Mouse (Mus musculus) neural tube, embryonic 15.5 days (tissue): ENCODE measurements around the gene Slx. TPM values are rescaled to one million over a fixed set of nuclear protein-coding genes. Genes with fewer than 3 reads are reported as not detected.
"Not testable (repeated sequence)": the region's sequence is repeated elsewhere in the genome, so short reads cannot be mapped to it uniquely, and the experiment has no call there.

Experiments used
- ATAC-seq: fragments of 200-750 bp; cut with Nextera tagmentation; 2 replicates; pipeline ENCODE4 v1.8.0; 2017; ENCODE audit warnings: mild to moderate bottlenecking, moderate TSS enrichment, moderate library complexity; ENCODE audit not compliant: low FRiP score
- H3K27ac ChIP-seq: fragments of 300-500 bp; sonication (generic); replicated peaks from 2 replicates; pipeline ENCODE4 v1.5.1; 2015; ENCODE audit warnings: mild to moderate bottlenecking, inconsistent platforms
- H3K27me3 ChIP-seq: fragments of 300-500 bp; sonication (generic); replicated peaks from 2 replicates; pipeline ENCODE4 v1.6.1; 2015; ENCODE audit warnings: inconsistent platforms
- H3K36me3 ChIP-seq: fragments of 300-500 bp; sonication (generic); 2 replicates; pipeline ENCODE4 v1.6.1; 2015; ENCODE audit warnings: inconsistent platforms
- H3K4me1 ChIP-seq: fragments of 300-500 bp; sonication (generic); 2 replicates; pipeline ENCODE4 v1.6.1; 2015; ENCODE audit warnings: inconsistent platforms
- H3K4me2 ChIP-seq: fragments of 300-500 bp; sonication (generic); 2 replicates; pipeline ENCODE4 v1.6.1; 2015; ENCODE audit warnings: inconsistent platforms, mild to moderate bottlenecking, moderate library complexity
- H3K4me3 ChIP-seq: fragments of 300-500 bp; sonication (generic); replicated peaks from 2 replicates; pipeline ENCODE4 v1.5.1; 2015; ENCODE audit warnings: mild to moderate bottlenecking, inconsistent platforms
- H3K9ac ChIP-seq: fragments of 300-500 bp; sonication (generic); replicated peaks from 2 replicates; pipeline ENCODE4 v1.6.1; 2015; ENCODE audit warnings: mild to moderate bottlenecking, inconsistent platforms
- H3K9me3 ChIP-seq: fragments of 300-500 bp; sonication (generic); replicated peaks from 2 replicates; pipeline ENCODE4 v1.6.1; 2016; ENCODE audit warnings: inconsistent platforms
- WGBS: fragments of 180-500 bp; shearing (Covaris S2); methylation state at CpG from one replicate; pipeline ENCODE4 v1.1.7; 2015; ENCODE audit warnings: mixed read lengths; 5-methylcytosine and 5-hydroxymethylcytosine counted together
- microRNA-seq: library from miRNA; unstranded; fragments of <30 nt; microRNA quantifications from one replicate; pipeline ENCODE4, GENCODE M21; 2017
- polyA plus RNA-seq: library from polyadenylated mRNA; unstranded; fragments of >200 nt; fragmentation: Nextera tagmentation; extraction: Ambion mirVana; gene quantifications from 2 replicates; pipeline ENCODE4 v1.2.1, GENCODE M21; 2015

The Slx gene
- not detected in 2 replicates for polyA plus RNA-seq

GRCm38 (mm10) chrX:26545465-26545864, at the start of gene Slx:
Gene Slx, minus strand, starts transcription at chrX:26545565.
- H3K36me3 ChIP-seq: not testable (repeated sequence)

More at GRCm38 (mm10) chrX:26545465-26545864, at the start of gene Slx:
- ATAC-seq, H3K27me3 ChIP-seq, H3K4me3 ChIP-seq, H3K4me1 ChIP-seq, H3K4me2 ChIP-seq, H3K9ac ChIP-seq, H3K27ac ChIP-seq, H3K9me3 ChIP-seq: not testable (repeated sequence)
- WGBS: 75% methylated on average over 3 of the region's 3 CpGs

Small RNA genes within 50 kb of the gene (microRNA-seq; reads per million reads assigned to microRNA genes)
- not detected for gene Gm27341

Other genes with a start within 250 kb of the Slx start
- not detected in 2 replicates for gene Gm2030, start 235.5 kb downstream of the Slx start, polyA plus RNA-seq
- not detected in 2 replicates for gene Gm14525, start 157.1 kb upstream of the Slx start, polyA plus RNA-seq